Mouse (Mus musculus) MEL (cell line): ENCODE results near the gene Cfap36. TPM values are rescaled to one million over a fixed set of nuclear protein-coding genes. Genes with fewer than 3 reads are reported as not detected.
A peak's percentile ranks its signal among the peaks of the same experiment; 100 is the strongest.

Experiments used
- DNase-seq: peaks from one replicate; pipeline ENCODE4 v3.0.0; 2011; ENCODE audit warnings: low read depth, low spot score
- H3K27ac ChIP-seq: 2 replicates; pipeline ENCODE4 v1.5.1; 2012; ENCODE audit warnings: low read depth, mild to moderate bottlenecking, control low read depth, low read length, moderate library complexity; ENCODE audit not compliant: control insufficient read depth
- H3K27me3 ChIP-seq, 2 experiments: fragments of 150-350 bp in 1 of 2; sonication (generic) in 1 of 2; 2 replicates each; pipeline ENCODE4 v1.6.1; 2012; ENCODE audit warnings: low read length in 2 of 2, mild to moderate bottlenecking in 2 of 2, improper control_type of control experiment in 1 of 2, moderate library complexity in 1 of 2; ENCODE audit not compliant: insufficient read depth in 2 of 2, control insufficient read depth in 1 of 2
- H3K36me3 ChIP-seq, 2 experiments: 2 replicates each; pipeline ENCODE4 v1.6.1; 2012 to 2014; ENCODE audit warnings: low read length in 2 of 2, improper control_type of control experiment in 1 of 2, inconsistent platforms in 1 of 2, mild to moderate bottlenecking in 1 of 2; ENCODE audit not compliant: insufficient read depth in 2 of 2, control insufficient read depth in 1 of 2
- H3K4me1 ChIP-seq, 2 experiments: fragments of 150-350 bp in 1 of 2; sonication (generic) in 1 of 2; 2 replicates each; pipeline ENCODE4 v1.6.1; 2012; ENCODE audit warnings: low read length in 2 of 2, improper control_type of control experiment in 1 of 2, mild to moderate bottlenecking in 1 of 2; ENCODE audit not compliant: insufficient read depth in 2 of 2, control insufficient read depth in 1 of 2
- H3K4me3 ChIP-seq, 2 experiments: fragments of 150-350 bp in 1 of 2; sonication (generic) in 1 of 2; 2 replicates each; pipeline ENCODE4 v1.5.1; 2012; ENCODE audit warnings: low read depth in 2 of 2, low read length in 2 of 2, mild to moderate bottlenecking in 2 of 2, moderate library complexity in 2 of 2, control low read depth in 1 of 2, improper control_type of control experiment in 1 of 2; ENCODE audit not compliant: control insufficient read depth in 1 of 2, insufficient read depth in 1 of 2
- H3K79me2 ChIP-seq: 2 replicates; pipeline ENCODE4 v1.6.1; 2012; ENCODE audit warnings: mild to moderate bottlenecking, low read length, moderate library complexity; ENCODE audit not compliant: control insufficient read depth, poor library complexity, insufficient read depth
- H3K9ac ChIP-seq: 2 replicates; pipeline ENCODE4 v1.6.1; 2012; ENCODE audit warnings: low read depth, mild to moderate bottlenecking, control low read depth, low read length, moderate library complexity; ENCODE audit not compliant: control insufficient read depth, poor library complexity, severe bottlenecking
- H3K9me3 ChIP-seq: fragments of 150-350 bp; sonication (generic); replicated peaks from 2 replicates; pipeline ENCODE4 v1.6.1; 2012; ENCODE audit warnings: mild to moderate bottlenecking, low read length, improper control_type of control experiment, moderate library complexity; ENCODE audit not compliant: insufficient read depth
- CHD2 ChIP-seq: IDR thresholded peaks from 2 replicates; pipeline ENCODE4 v1.6.1; 2011; ENCODE audit warnings: low read length, improper control_type of control experiment
- E2F4 ChIP-seq: IDR thresholded peaks from 2 replicates; pipeline ENCODE4 v1.6.1; 2011; ENCODE audit warnings: low read depth, low read length, improper control_type of control experiment, borderline replicate concordance
- ELF1 ChIP-seq: IDR thresholded peaks from 2 replicates; pipeline ENCODE4 v1.6.1; 2014; ENCODE audit warnings: low read depth, mild to moderate bottlenecking, inconsistent platforms, low read length, improper control_type of control experiment, moderate library complexity
- EP300 ChIP-seq, 2 experiments: IDR thresholded peaks; 2 replicates each; pipeline ENCODE4 v1.6.1; 2011; ENCODE audit warnings: improper control_type of control experiment in 2 of 2, low read length in 2 of 2, low read depth in 1 of 2, mild to moderate bottlenecking in 1 of 2
- HCFC1 ChIP-seq: IDR thresholded peaks from 2 replicates; pipeline ENCODE4 v1.6.1; 2012; ENCODE audit warnings: low read depth, mild to moderate bottlenecking, inconsistent platforms, low read length, improper control_type of control experiment, moderate library complexity
- JUND ChIP-seq: IDR thresholded peaks from 2 replicates; pipeline ENCODE4 v1.6.1; 2011; ENCODE audit warnings: low read depth, mild to moderate bottlenecking, improper control_type of control experiment, low read length
- KAT2A ChIP-seq: conservative IDR thresholded peaks from 2 replicates; pipeline ENCODE4 v1.6.1; 2012; ENCODE audit warnings: low read depth, low read length, improper control_type of control experiment, inconsistent platforms
- MAX ChIP-seq: IDR thresholded peaks from 2 replicates; pipeline ENCODE4 v1.6.1; 2011; ENCODE audit warnings: low read length, improper control_type of control experiment
- MAZ ChIP-seq: IDR thresholded peaks from 2 replicates; pipeline ENCODE4 v1.6.1; 2012; ENCODE audit warnings: low read depth, mild to moderate bottlenecking, inconsistent platforms, low read length, improper control_type of control experiment
- MXI1 ChIP-seq: IDR thresholded peaks from 2 replicates; pipeline ENCODE4 v1.6.1; 2011; ENCODE audit warnings: mild to moderate bottlenecking, low read depth, low read length, improper control_type of control experiment
- MYB ChIP-seq: IDR thresholded peaks from 2 replicates; pipeline ENCODE4 v1.6.1; 2011; ENCODE audit warnings: mild to moderate bottlenecking, low read depth, low read length, improper control_type of control experiment
- MYC ChIP-seq: IDR thresholded peaks from 2 replicates; pipeline ENCODE4 v1.6.1; 2011; ENCODE audit warnings: low read depth, mild to moderate bottlenecking, low read length, improper control_type of control experiment, moderate library complexity
- NELFE ChIP-seq: IDR thresholded peaks from 2 replicates; pipeline ENCODE4 v1.6.1; 2011; ENCODE audit warnings: low read depth, low read length, improper control_type of control experiment
- NRF1 ChIP-seq: IDR thresholded peaks from 2 replicates; pipeline ENCODE4 v1.6.1; 2014; ENCODE audit warnings: low read depth, mild to moderate bottlenecking, inconsistent platforms, low read length, improper control_type of control experiment, moderate library complexity; ENCODE audit not compliant: poor library complexity, insufficient read depth, severe bottlenecking
- POLR2A ChIP-seq, 2 experiments: IDR thresholded peaks; 2 replicates each; pipeline ENCODE4 v1.6.1; 2011 to 2012; ENCODE audit warnings: low read length in 2 of 2, mild to moderate bottlenecking in 2 of 2, control low read depth in 1 of 2, improper control_type of control experiment in 1 of 2, low read depth in 1 of 2, moderate library complexity in 1 of 2; ENCODE audit not compliant: control insufficient read depth in 1 of 2, insufficient read depth in 1 of 2, poor library complexity in 1 of 2
- RCOR1 ChIP-seq: IDR thresholded peaks from 2 replicates; pipeline ENCODE4 v1.6.1; 2012; ENCODE audit warnings: low read depth, mild to moderate bottlenecking, inconsistent platforms, low read length, improper control_type of control experiment
- SIN3A ChIP-seq: IDR thresholded peaks from 2 replicates; pipeline ENCODE4 v1.6.1; 2012; ENCODE audit warnings: low read length, improper control_type of control experiment, inconsistent platforms
- TBP ChIP-seq: IDR thresholded peaks from 2 replicates; pipeline ENCODE4 v1.8.0; 2011; ENCODE audit warnings: low read depth, low read length, improper control_type of control experiment
- TCF12 ChIP-seq: IDR thresholded peaks from 2 replicates; pipeline ENCODE4 v1.6.1; 2014; ENCODE audit warnings: low read depth, mild to moderate bottlenecking, inconsistent platforms, low read length, improper control_type of control experiment, moderate library complexity
- ZKSCAN1 ChIP-seq: IDR thresholded peaks from 2 replicates; pipeline ENCODE4 v1.6.1; 2012; ENCODE audit warnings: low read depth, mild to moderate bottlenecking, inconsistent platforms, low read length, improper control_type of control experiment, moderate library complexity
- ZMIZ1 ChIP-seq: IDR thresholded peaks from 2 replicates; pipeline ENCODE4 v1.6.1; 2012; ENCODE audit warnings: low read depth, mild to moderate bottlenecking, inconsistent platforms, low read length, improper control_type of control experiment, moderate library complexity
- ZNF384 ChIP-seq: IDR thresholded peaks from 2 replicates; pipeline ENCODE4 v1.6.1; 2012; ENCODE audit warnings: low read depth, mild to moderate bottlenecking, inconsistent platforms, low read length, improper control_type of control experiment
- polyA plus RNA-seq, 2 experiments: library from polyadenylated mRNA; stranded (reverse) in 1 of 2; unstranded in 1 of 2; fragments of >175 nt in 1 of 2; fragments of >200 nt in 1 of 2; gene quantifications; 2 replicates each; pipeline versions ENCODE4 v1.2.1 to v1.2.4; 2012; ENCODE audit warnings: low replicate concordance in 2 of 2, low read depth in 1 of 2; ENCODE audit not compliant: insufficient read length in 2 of 2, insufficient read depth in 1 of 2, missing spikeins in 1 of 2
- total RNA-seq: library from RNA; depleted of rRNA; stranded (reverse); fragments of 300-350 nt; gene quantifications from 2 replicates; pipeline ENCODE4 v1.2.3, GENCODE M21; 2012; rRNA removed

Gene Cfap36
- total RNA-seq (18.7 and 18.8 TPM in 2 replicates), polyA plus RNA-seq (10 to 100 TPM in 1 of 2 experiments, not detected in 1; 17.8 TPM)

DNA sequence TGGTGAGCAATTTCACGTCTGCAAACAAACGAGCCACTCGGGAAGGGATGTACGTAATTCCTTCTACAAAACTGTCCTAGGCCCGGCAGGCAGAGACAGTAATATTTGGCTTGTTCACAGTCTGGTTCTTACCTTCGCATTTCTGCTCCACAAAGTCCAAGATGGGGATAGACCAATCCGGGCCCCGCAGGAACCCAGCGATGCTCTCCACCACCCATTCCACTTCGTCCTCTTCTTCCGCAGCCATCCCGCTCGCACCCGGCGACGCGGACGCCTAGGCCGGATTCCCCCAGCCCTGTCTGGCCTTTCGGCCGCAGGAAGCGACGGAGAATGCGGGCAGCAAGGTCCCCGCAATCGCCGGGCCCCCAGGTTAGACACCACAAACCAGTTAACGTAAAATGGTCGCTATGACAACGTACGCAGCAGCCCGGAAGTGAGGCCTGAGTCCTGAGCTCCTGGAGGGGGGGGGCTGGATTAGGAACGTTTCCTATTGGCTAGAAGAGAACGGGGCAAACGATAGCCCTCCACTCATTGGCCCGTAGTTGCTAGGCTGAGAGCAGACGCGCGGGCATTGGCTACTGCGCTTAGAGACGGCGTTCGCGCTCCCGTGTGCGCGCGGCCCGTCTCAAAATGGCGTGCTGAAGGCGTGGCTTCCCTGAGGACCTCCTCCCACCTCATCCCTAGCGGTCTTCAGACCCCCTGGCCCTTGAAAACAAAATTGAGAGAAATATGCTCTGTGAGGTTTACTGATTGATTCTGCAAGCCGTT, at the start of gene Cfap36:
Gene Cfap36 (minus strand): TSS at position 527 of the 768 bp plus-strand sequence.
- peak; percentile 69 for TF ChIP-seq NELFE
- no peak; a peak in 1 of 4 replicates for TF ChIP-seq EP300 (IDR thresholded peaks at IDR 0.05; ENCODE audit: low read depth in 1 of 2, low read length in 2 of 2)
- TF ChIP-seq TBP = peak; percentile 69
- TF ChIP-seq NRF1 = peak; percentile 55; the same call in 1 of the 2 replicates
- TF ChIP-seq JUND = no peak
- peak; percentile 99 for TF ChIP-seq ELF1
- no peak for TF ChIP-seq ZNF384
- no peak for TF ChIP-seq E2F4
- 0 out of 2 replicates have a peak, but pooled peaks have one; percentile 57 for TF ChIP-seq MAX
- TF ChIP-seq POLR2A (IDR thresholded peaks at IDR 0.05; ENCODE audit: control insufficient read depth in 1 of 2, insufficient read depth in 1 of 2, low read depth in 1 of 2, low read length in 2 of 2, poor library complexity in 1 of 2) = peak; percentile 46 to 68
- no peak for TF ChIP-seq KAT2A
- TF ChIP-seq MYB = peak; percentile 64
- no peak for TF ChIP-seq MYC
- no peak for TF ChIP-seq ZKSCAN1
- TF ChIP-seq SIN3A = peak; percentile 98
- TF ChIP-seq HCFC1 = peak; percentile 83
- no peak for TF ChIP-seq RCOR1
- peak; percentile 77 for TF ChIP-seq CHD2
- TF ChIP-seq MXI1 = peak; percentile 85
- peak; percentile 25; the same call in 1 of the 2 replicates for TF ChIP-seq ZMIZ1
- 0 out of 2 replicates have a peak, but pooled peaks have one; percentile 14 for TF ChIP-seq TCF12
- peak; percentile 90 for TF ChIP-seq MAZ
- H3K9me3 ChIP-seq = no peaks in the 10 kb centered on the region
- peak within 1 kb of the TSS; percentile 93 to 96 for H3K4me3 ChIP-seq
- peaks cover 4% of the 10 kb centered on the region; the same call in 1 of the 2 replicates for H3K79me2 ChIP-seq
- peak within 1 kb of the TSS; percentile 74 for H3K9ac ChIP-seq
- peak within 1 kb of the TSS; percentile 38 for H3K27ac ChIP-seq
- peaks cover 0 to 25% of the 10 kb centered on the region in 2 experiments; a peak in 3 of 4 replicates for H3K36me3 ChIP-seq
- DNase-seq = peak; percentile 99
- no peaks in the 10 kb centered on the region for H3K27me3 ChIP-seq
- peaks cover 5 to 7% of the 10 kb centered on the region in 2 experiments; a peak in 2 of 4 replicates for H3K4me1 ChIP-seq
